Mouse (Mus musculus) spleen, adult 18-20 months (tissue): Measurements from ENCODE around the gene Tmem236.
"Not testable (repeated sequence)": the region's sequence is repeated elsewhere in the genome, so short reads cannot be mapped to it uniquely, and the experiment has no call there.

Source experiments
- DNase-seq, 2 experiments: peaks; one replicate each; pipeline ENCODE4 v3.0.0; 2022; ENCODE audit warnings: mixed read lengths in 2 of 2

Gene Tmem236

DNA sequence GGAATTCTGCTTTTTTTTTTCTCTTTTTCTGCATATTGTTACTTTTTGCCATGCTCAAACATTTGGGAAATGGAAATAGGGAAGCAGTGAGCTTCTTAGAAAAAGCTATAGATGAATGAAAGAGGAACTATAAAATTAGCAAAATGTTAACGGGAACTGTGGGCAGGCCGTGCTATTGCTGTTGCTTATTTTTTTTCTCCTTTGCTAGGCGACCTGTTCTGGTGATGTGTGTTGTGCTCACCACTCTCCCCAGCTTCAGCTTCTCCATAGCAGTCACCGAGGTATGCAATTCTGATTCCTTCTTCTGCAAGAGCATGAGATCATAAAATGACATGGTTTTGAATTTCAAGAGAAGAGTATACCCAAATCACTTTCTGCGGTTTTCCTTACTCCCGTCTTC, 17.7 kb downstream of the Tmem236 start:
- no peak for DNase-seq

DNA sequence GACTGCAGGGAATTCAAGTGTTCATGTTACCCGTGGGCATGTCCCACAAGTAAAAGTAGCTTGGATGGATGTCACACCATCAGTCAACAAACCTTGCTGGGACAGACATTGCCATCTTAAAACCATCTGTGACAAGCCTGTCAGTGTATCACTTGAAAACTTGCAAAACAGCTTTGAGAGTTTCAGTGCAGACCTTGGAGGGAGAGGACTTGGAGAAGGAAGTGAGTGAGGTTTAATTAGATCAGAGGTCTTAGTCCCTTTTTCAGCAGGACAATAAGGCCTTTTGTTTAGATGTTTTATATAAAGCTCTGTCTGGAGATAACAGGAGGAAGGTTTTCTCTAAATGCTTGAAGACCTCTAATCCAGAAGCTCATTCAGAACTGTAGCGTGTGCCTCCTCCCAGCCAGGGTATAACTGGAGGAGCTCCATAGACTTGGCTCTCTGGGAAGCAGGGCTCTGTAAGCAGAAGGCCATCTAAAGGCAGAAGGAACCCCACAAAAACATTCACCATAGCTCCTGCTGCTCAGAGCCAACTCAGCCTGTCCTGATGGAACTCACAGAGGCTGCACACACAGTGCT, 24.1 kb downstream of the Tmem236 start:
- DNase-seq, result not testable (repeated sequence)

DNA sequence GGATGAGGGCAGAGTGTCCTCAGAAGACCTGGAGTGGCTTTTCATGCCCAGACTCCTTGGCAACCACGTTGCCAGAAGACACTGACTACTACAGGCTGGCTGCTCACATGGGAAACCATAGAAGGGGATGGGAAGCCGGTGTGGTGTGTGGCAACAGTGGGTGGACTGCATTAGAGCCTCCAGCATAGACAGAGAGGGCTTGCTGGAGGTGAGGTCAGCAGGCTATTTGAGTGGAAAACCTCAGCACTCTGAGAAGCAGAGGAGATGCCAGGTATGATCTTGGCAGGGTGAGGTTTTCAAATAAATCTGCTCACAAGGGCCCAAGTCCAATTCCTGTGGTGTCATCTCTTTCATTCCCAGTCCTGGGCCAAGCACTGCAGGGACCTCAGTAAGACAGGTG, 25.3 kb downstream of the Tmem236 start:
- no peak for DNase-seq

DNA sequence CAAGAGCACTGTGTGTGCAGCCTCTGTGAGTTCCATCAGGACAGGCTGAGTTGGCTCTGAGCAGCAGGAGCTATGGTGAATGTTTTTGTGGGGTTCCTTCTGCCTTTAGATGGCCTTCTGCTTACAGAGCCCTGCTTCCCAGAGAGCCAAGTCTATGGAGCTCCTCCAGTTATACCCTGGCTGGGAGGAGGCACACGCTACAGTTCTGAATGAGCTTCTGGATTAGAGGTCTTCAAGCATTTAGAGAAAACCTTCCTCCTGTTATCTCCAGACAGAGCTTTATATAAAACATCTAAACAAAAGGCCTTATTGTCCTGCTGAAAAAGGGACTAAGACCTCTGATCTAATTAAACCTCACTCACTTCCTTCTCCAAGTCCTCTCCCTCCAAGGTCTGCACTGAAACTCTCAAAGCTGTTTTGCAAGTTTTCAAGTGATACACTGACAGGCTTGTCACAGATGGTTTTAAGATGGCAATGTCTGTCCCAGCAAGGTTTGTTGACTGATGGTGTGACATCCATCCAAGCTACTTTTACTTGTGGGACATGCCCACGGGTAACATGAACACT, 26.6 kb downstream of the Tmem236 start:
- DNase-seq, result not testable (repeated sequence)

DNA sequence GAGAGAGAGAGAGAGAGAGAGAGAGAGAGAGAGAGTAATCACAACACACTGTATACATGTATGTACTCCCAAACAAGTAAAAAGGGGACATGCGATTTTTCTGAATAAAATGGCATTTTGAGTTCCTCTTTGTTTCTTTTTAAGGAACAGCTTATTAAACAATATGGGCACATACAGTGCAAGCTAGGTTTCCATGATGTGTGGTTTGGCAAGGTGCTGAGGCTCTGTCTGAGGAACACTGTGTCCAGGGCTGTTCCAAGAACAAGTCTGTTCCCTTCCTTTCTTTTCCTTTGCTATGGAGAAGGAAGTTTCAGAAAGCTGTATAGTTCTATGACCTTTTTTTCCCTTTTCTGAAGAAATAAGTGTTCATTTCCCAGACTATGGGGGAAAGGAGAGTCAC, 30.0 kb downstream of the Tmem236 start:
- no peak for DNase-seq

DNA sequence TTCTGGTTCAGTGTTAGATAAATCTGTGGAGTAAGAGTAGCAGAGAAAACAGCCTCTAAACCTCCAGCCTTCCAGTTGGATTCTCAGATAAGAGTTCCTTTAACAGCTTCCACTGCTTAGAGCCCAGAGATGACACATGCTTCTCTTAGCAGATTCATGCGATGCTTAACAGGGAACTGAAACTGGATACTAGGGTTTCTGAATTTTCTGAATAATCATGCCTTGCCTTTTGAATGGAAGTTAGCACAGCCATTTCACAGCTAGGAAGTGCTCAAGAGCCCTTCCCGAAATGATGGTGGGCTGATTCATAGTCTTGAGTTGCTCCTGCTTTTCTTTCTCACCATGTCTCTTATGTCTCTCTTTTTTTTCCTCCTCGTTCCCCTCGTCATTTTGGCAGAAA, 32.5 kb downstream of the Tmem236 start:
- no peak for DNase-seq

DNA sequence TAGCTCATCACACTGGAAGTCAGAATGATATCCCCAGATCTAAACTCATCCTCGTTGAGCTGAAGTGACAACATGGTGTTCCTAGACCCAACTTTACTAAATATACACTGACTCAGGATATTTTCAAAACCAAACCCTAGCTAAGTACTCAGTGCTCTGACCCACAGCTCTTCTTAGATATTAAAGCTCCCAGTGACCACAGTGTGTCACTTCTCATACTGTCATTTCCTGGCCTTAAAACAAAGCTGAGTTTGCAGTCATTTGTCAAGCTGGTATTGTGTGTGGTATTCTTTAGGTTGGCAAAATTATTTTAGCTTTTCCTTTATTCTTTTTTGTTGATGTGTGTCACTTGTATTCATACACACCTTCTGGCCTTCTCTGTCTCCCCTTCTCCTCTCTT, 36.4 kb downstream of the Tmem236 start:
- DNase-seq, result no peak

DNA sequence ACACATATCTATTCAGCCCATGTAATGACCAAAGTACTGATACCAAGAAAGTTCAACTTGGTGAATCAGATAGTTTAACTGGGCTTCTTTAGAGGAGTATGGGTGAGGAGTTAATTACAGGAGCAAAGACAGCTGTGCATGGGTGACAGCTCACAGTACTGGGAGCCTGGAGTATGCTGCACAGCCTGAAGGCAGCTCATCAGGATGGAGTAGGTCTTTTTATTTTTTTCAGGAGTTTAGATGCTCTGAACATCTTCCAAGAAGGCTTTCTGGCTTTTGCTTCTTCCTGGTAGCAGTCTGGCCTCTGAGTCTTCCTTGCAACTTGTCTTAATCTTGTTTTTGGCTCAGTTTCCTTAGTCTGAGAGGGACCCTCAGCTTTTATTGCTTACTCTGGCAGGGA, 37.3 kb downstream of the Tmem236 start:
- DNase-seq, result no peak

DNA sequence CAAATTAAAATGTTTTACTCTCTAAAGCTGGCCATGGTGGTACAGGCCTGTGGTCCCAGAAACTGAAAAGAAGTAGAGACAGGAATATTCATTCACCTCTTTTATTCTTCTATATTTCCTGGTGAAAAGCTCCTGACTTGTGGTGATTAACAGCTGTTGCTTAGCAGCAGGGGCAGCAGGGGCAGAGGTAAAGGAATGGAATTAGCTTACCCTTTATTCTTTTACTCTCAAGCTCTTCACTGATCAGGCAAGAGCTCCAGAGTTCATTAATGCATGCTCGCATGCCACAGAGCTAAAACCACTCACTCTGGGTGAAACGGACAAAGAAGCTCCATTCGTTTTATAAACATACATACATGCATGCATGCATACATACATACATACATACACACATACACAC, 40.4 kb downstream of the Tmem236 start:
- DNase-seq, result no peak

DNA sequence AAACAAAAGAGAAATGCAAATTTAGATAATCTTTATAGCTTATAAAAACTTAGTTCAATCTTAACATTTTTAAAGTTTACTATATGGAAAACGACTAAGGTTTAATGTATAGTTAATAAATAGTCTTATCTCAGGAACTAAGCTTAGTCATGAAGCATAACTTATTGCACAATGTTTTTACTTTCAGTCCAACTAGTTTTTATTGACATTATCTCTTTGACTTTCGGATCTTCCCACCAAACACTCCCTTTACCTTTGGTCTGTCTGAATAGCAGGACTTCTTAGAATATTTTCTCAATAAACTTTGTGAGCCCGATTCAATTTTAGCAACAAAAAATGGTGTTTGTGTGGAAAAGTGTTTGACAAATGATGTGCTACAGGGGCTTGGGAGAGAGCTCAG, 42.3 kb downstream of the Tmem236 start:
- no peak for DNase-seq

DNA sequence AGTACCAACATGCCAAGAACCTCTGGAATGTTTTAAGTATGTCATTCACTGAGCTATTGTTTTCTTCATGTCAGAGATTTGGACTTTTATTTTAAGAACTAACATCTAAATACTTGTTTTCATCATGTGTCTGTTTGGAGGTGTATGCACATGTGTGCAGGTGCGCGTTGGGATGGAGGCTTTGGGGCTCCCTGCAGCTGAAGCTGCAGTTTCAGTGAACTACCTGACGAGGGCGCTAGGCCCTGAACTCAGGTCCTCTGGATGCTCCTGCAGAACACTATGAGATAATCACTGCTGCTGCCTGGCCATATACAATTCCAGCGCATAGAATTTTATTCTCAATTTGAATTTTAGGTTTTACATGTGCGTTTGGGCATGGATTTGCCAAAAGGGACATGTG, 43.8 kb downstream of the Tmem236 start:
- no peak for DNase-seq

DNA sequence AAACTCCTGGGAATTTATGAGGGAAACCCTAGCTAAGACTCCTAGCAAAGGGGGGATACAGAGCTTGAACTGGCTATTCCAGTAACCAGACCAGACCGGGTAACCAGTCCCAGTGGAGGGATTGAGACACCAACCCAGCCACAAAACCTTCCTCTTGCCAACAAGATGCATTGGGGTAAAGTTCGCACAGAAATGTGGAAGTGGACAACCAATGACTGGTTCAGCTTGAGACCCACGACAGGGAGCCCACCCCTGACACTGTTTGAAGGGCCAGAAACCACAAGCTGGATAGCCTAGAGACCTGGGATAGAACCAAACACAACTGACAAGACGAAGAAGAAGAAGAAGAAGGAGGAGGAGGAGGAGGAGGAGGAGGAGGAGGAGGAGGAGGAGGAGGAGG, 50.1 kb downstream of the Tmem236 start:
- DNase-seq, result no peak

DNA sequence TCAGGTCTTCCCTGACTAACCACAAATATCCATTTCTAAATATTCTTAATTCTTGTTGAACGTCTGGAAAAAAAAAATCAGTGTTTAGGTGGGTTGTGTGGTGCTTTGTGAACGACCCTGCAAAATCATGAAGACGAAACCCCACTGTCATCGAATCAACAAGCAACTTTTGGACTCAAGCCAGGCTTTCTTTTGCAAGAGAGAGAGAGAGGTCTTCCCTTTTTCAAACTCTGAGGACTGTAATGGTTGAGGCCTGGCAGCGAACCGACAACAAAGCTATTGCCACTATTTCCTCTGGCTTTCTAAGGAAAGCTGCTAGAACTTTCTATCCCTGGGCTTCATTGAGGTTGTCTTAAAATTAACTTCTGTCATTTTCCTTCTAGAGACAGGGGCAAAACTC, 54.2 kb downstream of the Tmem236 start:
- DNase-seq, result no peak

DNA sequence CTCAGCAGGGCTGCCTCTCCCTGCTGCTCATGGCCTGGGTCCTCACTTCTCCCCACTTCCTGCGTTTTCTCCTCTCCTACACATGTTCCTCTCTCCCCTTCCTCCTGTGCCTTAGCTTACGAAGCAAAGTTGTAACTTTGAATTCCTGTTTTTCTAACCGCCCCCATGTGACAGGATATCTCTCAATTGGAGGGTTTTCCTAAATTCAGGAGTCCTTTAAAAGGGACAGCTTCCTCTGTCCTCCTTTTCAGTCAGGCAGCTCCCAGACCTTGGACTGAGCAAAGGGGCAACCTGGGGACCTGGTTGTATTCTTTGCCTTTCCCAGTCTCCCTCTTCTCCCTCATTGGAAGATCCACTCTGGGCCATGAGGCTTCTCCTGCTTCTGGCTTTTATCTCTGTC, 54.8 kb downstream of the Tmem236 start, which contains the start of gene Mrc1:
Gene Mrc1 (plus strand): TSS at position 244 of the 400 bp plus-strand sequence.
- no peak for DNase-seq

DNA sequence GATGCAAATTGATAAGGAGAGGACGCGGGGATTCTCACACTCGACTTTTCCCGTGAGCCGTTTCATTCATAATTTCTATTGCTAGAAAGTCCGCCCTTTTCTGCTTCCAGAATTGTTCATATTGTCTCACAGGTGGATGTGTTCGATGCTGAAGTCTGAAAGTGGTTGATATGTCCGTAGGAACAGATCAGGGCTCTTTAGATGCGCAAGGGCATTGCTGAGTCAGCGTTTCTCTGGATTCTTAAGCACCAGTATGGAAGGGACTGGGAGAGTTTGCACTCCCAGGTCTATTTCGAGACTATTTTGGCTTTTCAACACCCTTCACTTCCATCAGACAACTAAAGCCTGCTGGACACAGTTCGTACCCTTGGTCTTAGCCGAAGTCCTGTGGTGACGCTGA, 55.7 kb downstream of the Tmem236 start:
- DNase-seq, result no peak

DNA sequence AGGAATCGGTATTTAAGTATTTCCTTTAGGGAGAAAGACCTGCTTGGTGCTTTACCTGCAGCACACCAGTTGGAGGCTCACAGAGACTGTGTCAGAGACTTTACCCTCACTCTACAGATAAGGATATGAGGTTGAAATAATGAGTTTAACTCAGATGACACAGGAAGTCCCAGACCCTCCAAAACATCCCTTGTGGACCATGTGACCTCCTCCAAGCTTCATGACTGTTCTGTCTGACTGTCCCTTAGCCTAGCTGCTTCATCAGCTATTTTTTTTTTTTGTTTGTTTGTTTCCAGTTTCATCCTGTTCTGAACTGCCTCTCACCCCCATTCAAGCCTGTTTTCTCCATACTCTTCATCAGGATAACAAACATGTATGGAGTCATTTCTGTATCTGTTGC, 58.6 kb downstream of the Tmem236 start:
- DNase-seq, result no peak

DNA sequence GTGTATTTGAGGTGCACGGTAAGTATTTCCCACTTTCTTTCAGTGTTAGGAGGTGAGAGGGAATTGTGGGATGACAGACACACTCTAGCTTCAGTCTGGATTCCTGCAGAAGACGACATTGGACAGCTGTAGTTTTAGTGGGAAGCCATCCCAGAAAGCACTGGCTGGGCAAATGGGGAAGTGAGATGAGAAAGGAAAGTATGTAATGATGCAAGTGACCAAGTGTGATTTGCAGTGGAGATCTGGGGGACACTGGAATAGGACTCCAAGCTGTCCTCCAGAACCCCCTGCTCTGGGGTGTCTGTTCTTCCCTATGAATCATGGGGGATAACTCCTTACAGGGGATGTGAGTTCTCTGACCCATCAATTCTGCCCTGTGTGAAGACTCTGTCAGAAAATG, 59.7 kb downstream of the Tmem236 start:
- DNase-seq, result no peak

DNA sequence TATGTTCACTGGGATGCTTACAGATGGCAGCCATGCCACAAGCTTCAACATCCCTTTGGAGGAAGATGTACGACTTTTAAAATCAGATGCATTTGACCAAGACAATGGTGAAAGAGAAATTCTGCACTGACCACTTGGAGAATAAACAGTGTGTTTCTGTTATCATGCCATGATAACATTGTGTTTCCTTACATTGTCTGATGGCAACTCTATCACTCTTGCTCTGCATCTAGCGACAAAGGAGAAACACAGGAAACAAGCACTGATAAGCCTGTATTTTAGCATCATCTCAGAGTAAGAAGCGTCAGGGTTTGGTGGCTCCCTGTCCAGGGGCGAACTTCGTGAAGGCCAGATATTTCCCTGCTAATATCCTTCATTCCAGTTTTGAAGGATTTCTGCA, 61.0 kb downstream of the Tmem236 start:
- DNase-seq, result no peak

DNA sequence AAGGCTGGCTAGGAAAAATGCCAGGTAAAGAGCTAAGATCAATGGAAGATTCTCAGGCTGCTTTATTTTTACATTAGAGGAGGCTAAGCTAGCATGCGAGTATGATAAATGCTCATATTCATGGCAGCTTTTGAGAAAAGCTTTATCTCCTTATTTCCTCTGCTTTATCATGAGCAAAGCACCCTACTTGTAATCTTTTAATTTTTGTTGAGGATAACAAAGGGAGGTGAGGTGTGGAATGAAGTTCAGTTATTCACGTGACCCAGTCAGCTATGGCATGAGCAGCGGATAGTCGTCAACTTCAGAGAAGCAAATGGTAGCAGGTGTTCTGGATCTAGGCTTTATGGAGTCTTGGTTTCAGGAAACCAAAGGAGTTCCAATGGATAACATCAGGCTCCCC, 62.6 kb downstream of the Tmem236 start:
- DNase-seq, result no peak

DNA sequence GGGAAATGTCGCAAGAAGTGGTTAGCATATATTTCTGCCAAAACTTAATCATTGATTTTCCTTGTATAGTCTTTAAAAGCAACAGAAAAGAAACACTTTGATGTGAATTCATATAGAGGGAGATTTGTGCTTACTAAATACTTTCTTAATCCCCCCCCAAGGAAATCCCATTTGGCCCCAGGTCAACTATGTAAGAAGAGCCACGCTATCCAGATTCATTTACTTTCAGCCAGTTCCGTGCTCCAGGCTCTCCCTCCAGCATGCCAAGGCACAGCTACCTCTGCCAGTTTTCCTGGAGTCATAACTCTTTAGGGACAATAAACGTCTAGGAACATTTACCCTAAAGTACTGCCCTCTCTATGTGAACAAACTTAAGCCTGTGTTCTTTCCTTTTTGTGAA, 63.4 kb downstream of the Tmem236 start:
- no peak for DNase-seq

DNA sequence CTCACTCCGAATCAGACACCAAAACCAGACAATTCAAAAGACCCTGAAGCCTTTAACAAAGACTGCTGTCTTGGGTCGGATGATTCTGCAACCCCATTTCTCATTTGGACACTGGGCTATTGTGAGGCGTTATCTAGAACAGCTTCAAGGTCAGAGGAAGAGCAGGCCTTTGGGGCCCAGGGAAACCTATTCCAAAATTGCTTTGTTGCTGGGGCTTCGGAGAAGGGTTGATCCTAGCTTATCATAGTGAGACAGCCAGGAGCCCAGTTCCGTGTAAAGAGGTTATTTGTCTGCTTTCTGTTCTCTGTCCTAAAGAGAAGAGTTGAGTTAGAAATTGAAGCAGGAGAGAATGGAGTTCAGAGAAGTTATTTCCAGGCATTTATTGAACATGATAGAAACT, 64.8 kb downstream of the Tmem236 start:
- no peak for DNase-seq

DNA sequence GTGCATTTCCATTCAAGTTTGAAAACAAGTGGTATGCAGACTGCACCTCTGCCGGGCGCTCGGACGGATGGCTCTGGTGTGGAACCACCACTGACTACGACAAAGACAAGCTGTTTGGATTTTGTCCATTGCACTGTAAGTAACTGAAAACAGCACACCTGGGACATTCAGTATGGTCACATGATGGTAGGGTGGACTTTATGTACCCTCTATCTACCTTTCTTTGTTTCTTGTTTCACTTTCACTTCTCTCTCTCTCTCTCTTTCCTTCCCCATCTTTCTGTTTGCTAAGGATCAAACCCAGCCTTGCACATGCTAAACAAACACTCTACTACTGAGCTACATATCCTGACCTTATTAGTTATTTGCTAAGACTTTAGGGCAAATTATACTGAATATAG, 69.8 kb downstream of the Tmem236 start:
- peak in 1 of 2 experiments; percentile 24 for DNase-seq

DNA sequence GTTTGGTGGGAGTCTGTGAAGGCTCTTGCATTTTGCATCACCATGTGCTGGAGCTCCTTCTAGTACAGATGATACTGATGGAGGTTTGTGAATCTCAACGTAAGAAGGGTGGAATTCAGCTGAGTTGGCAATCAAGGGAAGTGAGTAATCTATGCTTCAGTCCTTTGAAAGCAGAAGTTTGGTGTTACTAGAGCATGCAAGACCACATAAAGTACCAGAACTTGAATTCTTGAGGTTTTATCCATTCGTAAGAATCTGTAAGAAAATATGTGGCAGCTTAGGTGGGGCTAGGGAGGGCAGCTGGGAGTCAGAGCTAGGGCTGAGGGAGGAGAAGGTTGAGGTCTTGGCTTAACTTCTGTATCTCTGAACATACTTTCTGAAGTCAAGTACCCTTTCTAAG, 70.3 kb downstream of the Tmem236 start:
- no peak for DNase-seq

DNA sequence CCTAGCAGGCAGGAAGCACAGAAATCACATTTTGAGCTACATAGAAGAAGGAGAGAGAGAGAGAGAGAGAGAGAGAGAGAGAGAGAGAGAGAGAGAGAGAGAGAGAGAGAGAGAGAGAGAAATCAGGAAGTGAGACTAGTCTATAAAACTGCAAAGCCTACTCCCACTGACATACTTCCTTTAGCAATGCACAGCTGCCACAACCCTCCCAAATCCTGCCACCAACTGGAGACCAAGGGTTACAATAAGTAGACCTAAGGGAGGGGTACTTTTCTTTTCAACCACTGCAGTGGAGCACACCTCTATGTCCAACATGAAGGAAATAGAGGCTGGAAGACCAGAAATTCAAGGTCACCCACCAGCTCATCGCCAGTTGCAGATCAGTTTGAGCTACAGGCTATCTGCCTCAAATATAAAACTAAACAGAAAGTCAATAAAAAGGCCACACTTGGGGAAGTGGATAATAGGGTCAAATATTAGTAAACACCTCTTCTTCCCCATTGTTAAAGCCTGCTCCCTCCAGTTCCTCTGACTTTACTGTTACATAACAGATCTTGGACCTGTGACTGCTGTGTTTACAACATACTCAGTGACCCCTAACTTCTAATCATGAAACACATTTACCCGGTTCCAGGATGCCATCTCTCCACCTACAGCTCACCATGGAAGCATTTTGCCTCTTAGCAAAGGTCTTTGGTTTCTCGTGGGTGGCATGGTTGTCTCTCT, 75.7 kb downstream of the Tmem236 start:
- peak; percentile 22 to 29 for DNase-seq

DNA sequence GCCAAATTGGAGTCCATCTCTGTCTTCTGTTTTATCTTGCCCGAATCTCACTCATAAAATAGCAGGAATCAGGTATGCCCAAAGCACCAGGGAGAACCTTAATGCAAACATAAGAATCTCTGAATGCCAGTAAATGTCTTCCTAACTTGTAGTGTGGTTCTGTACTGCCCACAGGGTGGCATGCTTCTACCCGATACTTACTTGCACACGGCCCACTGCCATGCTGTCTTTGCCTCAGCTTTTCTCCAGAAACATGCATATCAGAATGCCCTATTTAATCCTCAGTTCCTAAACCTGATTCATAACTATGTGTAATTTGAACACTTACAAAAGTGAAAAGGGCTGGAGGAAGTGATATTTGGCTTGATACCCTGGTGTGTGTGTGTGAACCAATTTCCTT, 77.6 kb downstream of the Tmem236 start:
- DNase-seq, result no peak
